Mouse (Mus musculus) MEL (cell line): Measurements from ENCODE around the gene Sde2. TPM values are rescaled to one million over a fixed set of nuclear protein-coding genes. Genes with fewer than 3 reads are reported as not detected.

Source experiments
- DNase-seq: peaks from one replicate; pipeline ENCODE4 v3.0.0; 2011; ENCODE audit warnings: low read depth, low spot score
- H3K27ac ChIP-seq: 2 replicates; pipeline ENCODE4 v1.5.1; 2012; ENCODE audit warnings: low read depth, mild to moderate bottlenecking, control low read depth, low read length, moderate library complexity; ENCODE audit not compliant: control insufficient read depth
- H3K27me3 ChIP-seq, 2 experiments: fragments of 150-350 bp in 1 of 2; sonication (generic) in 1 of 2; 2 replicates each; pipeline ENCODE4 v1.6.1; 2012; ENCODE audit warnings: low read length in 2 of 2, mild to moderate bottlenecking in 2 of 2, improper control_type of control experiment in 1 of 2, moderate library complexity in 1 of 2; ENCODE audit not compliant: insufficient read depth in 2 of 2, control insufficient read depth in 1 of 2
- H3K36me3 ChIP-seq, 2 experiments: 2 replicates each; pipeline ENCODE4 v1.6.1; 2012 to 2014; ENCODE audit warnings: low read length in 2 of 2, improper control_type of control experiment in 1 of 2, inconsistent platforms in 1 of 2, mild to moderate bottlenecking in 1 of 2; ENCODE audit not compliant: insufficient read depth in 2 of 2, control insufficient read depth in 1 of 2
- H3K4me1 ChIP-seq, 2 experiments: fragments of 150-350 bp in 1 of 2; sonication (generic) in 1 of 2; 2 replicates each; pipeline ENCODE4 v1.6.1; 2012; ENCODE audit warnings: low read length in 2 of 2, improper control_type of control experiment in 1 of 2, mild to moderate bottlenecking in 1 of 2; ENCODE audit not compliant: insufficient read depth in 2 of 2, control insufficient read depth in 1 of 2
- H3K4me3 ChIP-seq, 2 experiments: fragments of 150-350 bp in 1 of 2; sonication (generic) in 1 of 2; 2 replicates each; pipeline ENCODE4 v1.5.1; 2012; ENCODE audit warnings: low read depth in 2 of 2, low read length in 2 of 2, mild to moderate bottlenecking in 2 of 2, moderate library complexity in 2 of 2, control low read depth in 1 of 2, improper control_type of control experiment in 1 of 2; ENCODE audit not compliant: control insufficient read depth in 1 of 2, insufficient read depth in 1 of 2
- H3K79me2 ChIP-seq: 2 replicates; pipeline ENCODE4 v1.6.1; 2012; ENCODE audit warnings: mild to moderate bottlenecking, low read length, moderate library complexity; ENCODE audit not compliant: control insufficient read depth, poor library complexity, insufficient read depth
- H3K9ac ChIP-seq: 2 replicates; pipeline ENCODE4 v1.6.1; 2012; ENCODE audit warnings: low read depth, mild to moderate bottlenecking, control low read depth, low read length, moderate library complexity; ENCODE audit not compliant: control insufficient read depth, poor library complexity, severe bottlenecking
- H3K9me3 ChIP-seq: fragments of 150-350 bp; sonication (generic); replicated peaks from 2 replicates; pipeline ENCODE4 v1.6.1; 2012; ENCODE audit warnings: mild to moderate bottlenecking, low read length, improper control_type of control experiment, moderate library complexity; ENCODE audit not compliant: insufficient read depth
- BHLHE40 ChIP-seq: IDR thresholded peaks from 2 replicates; pipeline ENCODE4 v1.6.1; 2012; ENCODE audit warnings: low read depth, mild to moderate bottlenecking, inconsistent platforms, low read length, improper control_type of control experiment, borderline replicate concordance
- CHD2 ChIP-seq: IDR thresholded peaks from 2 replicates; pipeline ENCODE4 v1.6.1; 2011; ENCODE audit warnings: low read length, improper control_type of control experiment
- E2F4 ChIP-seq: IDR thresholded peaks from 2 replicates; pipeline ENCODE4 v1.6.1; 2011; ENCODE audit warnings: low read depth, low read length, improper control_type of control experiment, borderline replicate concordance
- EP300 ChIP-seq, 2 experiments: IDR thresholded peaks; 2 replicates each; pipeline ENCODE4 v1.6.1; 2011; ENCODE audit warnings: improper control_type of control experiment in 2 of 2, low read length in 2 of 2, low read depth in 1 of 2, mild to moderate bottlenecking in 1 of 2
- ETS1 ChIP-seq: IDR thresholded peaks from 2 replicates; pipeline ENCODE4 v1.6.1; 2012; ENCODE audit warnings: low read depth, mild to moderate bottlenecking, inconsistent platforms, low read length, improper control_type of control experiment, moderate library complexity
- GATA1 ChIP-seq: IDR thresholded peaks from 2 replicates; pipeline ENCODE4 v1.6.1; 2011; ENCODE audit warnings: low read depth, low read length, improper control_type of control experiment
- HCFC1 ChIP-seq: IDR thresholded peaks from 2 replicates; pipeline ENCODE4 v1.6.1; 2012; ENCODE audit warnings: low read depth, mild to moderate bottlenecking, inconsistent platforms, low read length, improper control_type of control experiment, moderate library complexity
- JUND ChIP-seq: IDR thresholded peaks from 2 replicates; pipeline ENCODE4 v1.6.1; 2011; ENCODE audit warnings: low read depth, mild to moderate bottlenecking, improper control_type of control experiment, low read length
- KAT2A ChIP-seq: conservative IDR thresholded peaks from 2 replicates; pipeline ENCODE4 v1.6.1; 2012; ENCODE audit warnings: low read depth, low read length, improper control_type of control experiment, inconsistent platforms
- MAFK ChIP-seq: IDR thresholded peaks from 2 replicates; pipeline ENCODE4 v1.6.1; 2011; ENCODE audit warnings: low read depth, mild to moderate bottlenecking, low read length, improper control_type of control experiment, borderline replicate concordance
- MAZ ChIP-seq: IDR thresholded peaks from 2 replicates; pipeline ENCODE4 v1.6.1; 2012; ENCODE audit warnings: low read depth, mild to moderate bottlenecking, inconsistent platforms, low read length, improper control_type of control experiment
- MEF2A ChIP-seq: IDR thresholded peaks from 2 replicates; pipeline ENCODE4 v1.6.1; 2014; ENCODE audit warnings: low read depth, mild to moderate bottlenecking, inconsistent platforms, low read length, improper control_type of control experiment; ENCODE audit not compliant: poor library complexity, insufficient replicate concordance, severe bottlenecking; ENCODE audit errors: extremely low read depth
- MXI1 ChIP-seq: IDR thresholded peaks from 2 replicates; pipeline ENCODE4 v1.6.1; 2011; ENCODE audit warnings: mild to moderate bottlenecking, low read depth, low read length, improper control_type of control experiment
- MYC ChIP-seq: IDR thresholded peaks from 2 replicates; pipeline ENCODE4 v1.6.1; 2011; ENCODE audit warnings: low read depth, mild to moderate bottlenecking, low read length, improper control_type of control experiment, moderate library complexity
- NELFE ChIP-seq: IDR thresholded peaks from 2 replicates; pipeline ENCODE4 v1.6.1; 2011; ENCODE audit warnings: low read depth, low read length, improper control_type of control experiment
- NRF1 ChIP-seq: IDR thresholded peaks from 2 replicates; pipeline ENCODE4 v1.6.1; 2014; ENCODE audit warnings: low read depth, mild to moderate bottlenecking, inconsistent platforms, low read length, improper control_type of control experiment, moderate library complexity; ENCODE audit not compliant: poor library complexity, insufficient read depth, severe bottlenecking
- POLR2A ChIP-seq, 2 experiments: IDR thresholded peaks; 2 replicates each; pipeline ENCODE4 v1.6.1; 2011 to 2012; ENCODE audit warnings: low read length in 2 of 2, mild to moderate bottlenecking in 2 of 2, control low read depth in 1 of 2, improper control_type of control experiment in 1 of 2, low read depth in 1 of 2, moderate library complexity in 1 of 2; ENCODE audit not compliant: control insufficient read depth in 1 of 2, insufficient read depth in 1 of 2, poor library complexity in 1 of 2
- POLR2AphosphoS5 ChIP-seq: IDR thresholded peaks from 2 replicates; pipeline ENCODE4 v1.6.1; 2012; ENCODE audit warnings: low read depth, borderline replicate concordance, mild to moderate bottlenecking, inconsistent platforms, low read length, moderate library complexity, mixed read lengths
- RCOR1 ChIP-seq: IDR thresholded peaks from 2 replicates; pipeline ENCODE4 v1.6.1; 2012; ENCODE audit warnings: low read depth, mild to moderate bottlenecking, inconsistent platforms, low read length, improper control_type of control experiment
- SIN3A ChIP-seq: IDR thresholded peaks from 2 replicates; pipeline ENCODE4 v1.6.1; 2012; ENCODE audit warnings: low read length, improper control_type of control experiment, inconsistent platforms
- SMC3 ChIP-seq: IDR thresholded peaks from 2 replicates; pipeline ENCODE4 v1.6.1; 2011; ENCODE audit warnings: low read depth, low read length, improper control_type of control experiment
- TBP ChIP-seq: IDR thresholded peaks from 2 replicates; pipeline ENCODE4 v1.8.0; 2011; ENCODE audit warnings: low read depth, low read length, improper control_type of control experiment
- TCF12 ChIP-seq: IDR thresholded peaks from 2 replicates; pipeline ENCODE4 v1.6.1; 2014; ENCODE audit warnings: low read depth, mild to moderate bottlenecking, inconsistent platforms, low read length, improper control_type of control experiment, moderate library complexity
- UBTF ChIP-seq: IDR thresholded peaks from 2 replicates; pipeline ENCODE4 v1.6.1; 2012; ENCODE audit warnings: low read depth, mild to moderate bottlenecking, inconsistent platforms, low read length, improper control_type of control experiment, moderate library complexity, borderline replicate concordance; ENCODE audit not compliant: insufficient read depth
- USF1 ChIP-seq: IDR thresholded peaks from 2 replicates; pipeline ENCODE4 v1.6.1; 2014; ENCODE audit warnings: low read depth, mild to moderate bottlenecking, inconsistent platforms, low read length, improper control_type of control experiment, moderate library complexity
- USF2 ChIP-seq, 2 experiments: IDR thresholded peaks; 2 replicates each; pipeline ENCODE4 v1.6.1; 2011 to 2012; ENCODE audit warnings: improper control_type of control experiment in 2 of 2, low read length in 2 of 2, borderline replicate concordance in 1 of 2, inconsistent platforms in 1 of 2, low read depth in 1 of 2, mild to moderate bottlenecking in 1 of 2; ENCODE audit not compliant: insufficient read depth in 1 of 2
- ZC3H11A ChIP-seq: IDR thresholded peaks from 2 replicates; pipeline ENCODE4 v1.6.1; 2012; ENCODE audit warnings: low read depth, mild to moderate bottlenecking, inconsistent platforms, low read length, improper control_type of control experiment
- ZKSCAN1 ChIP-seq: IDR thresholded peaks from 2 replicates; pipeline ENCODE4 v1.6.1; 2012; ENCODE audit warnings: low read depth, mild to moderate bottlenecking, inconsistent platforms, low read length, improper control_type of control experiment, moderate library complexity
- ZMIZ1 ChIP-seq: IDR thresholded peaks from 2 replicates; pipeline ENCODE4 v1.6.1; 2012; ENCODE audit warnings: low read depth, mild to moderate bottlenecking, inconsistent platforms, low read length, improper control_type of control experiment, moderate library complexity
- polyA plus RNA-seq, 2 experiments: library from polyadenylated mRNA; stranded (reverse) in 1 of 2; unstranded in 1 of 2; fragments of >175 nt in 1 of 2; fragments of >200 nt in 1 of 2; gene quantifications; 2 replicates each; pipeline versions ENCODE4 v1.2.1 to v1.2.4; 2012; ENCODE audit warnings: low replicate concordance in 2 of 2, low read depth in 1 of 2; ENCODE audit not compliant: insufficient read length in 2 of 2, insufficient read depth in 1 of 2, missing spikeins in 1 of 2
- total RNA-seq: library from RNA; depleted of rRNA; stranded (reverse); fragments of 300-350 nt; gene quantifications from 2 replicates; pipeline ENCODE4 v1.2.3, GENCODE M21; 2012

Gene Sde2
- total and polyA plus RNA-seq, 3 experiments: 35.5 to 48.0 TPM; not detected in 1

- Histone ChIP-seq H3K4me3 (peak overlapping the region; percentile 34 to 49), H3K79me2 (peaks cover under 1% of the 10 kb centered on the region; the same call in 1 of the 2 replicates), H3K27ac (peak overlapping the region; percentile 80), H3K36me3 (peaks cover 0 to 7% of the 10 kb centered on the region in 2 experiments; a peak in 2 of 4 replicates), H3K9me3 (no peaks in the 10 kb centered on the region), H3K4me1 (peaks cover 5 to 18% of the 10 kb centered on the region in 2 experiments), H3K9ac (peak overlapping the region; percentile 59), H3K27me3 (no peaks in the 10 kb centered on the region)
- DNase-seq: peak; percentile 84
- no peak for TF ChIP-seq KAT2A
- peak; percentile 15; the same call in 1 of the 2 replicates for TF ChIP-seq TCF12
- TF ChIP-seq TBP: peak; percentile 52; the same call in 1 of the 2 replicates
- TF ChIP-seq POLR2AphosphoS5: no peak
- TF ChIP-seq SMC3: no peak
- TF ChIP-seq USF1: no peak
- TF ChIP-seq MXI1: peak; percentile 57; the same call in 1 of the 2 replicates
- TF ChIP-seq USF2 (IDR thresholded peaks at IDR 0.05; ENCODE audit: borderline replicate concordance in 1 of 2, insufficient read depth in 1 of 2, low read depth in 1 of 2, low read length in 2 of 2): no peak
- peak; percentile 79; the same call in 1 of the 2 replicates for TF ChIP-seq ETS1
- peak; percentile 99 for TF ChIP-seq JUND
- no peak for TF ChIP-seq ZC3H11A
- TF ChIP-seq NELFE: peak; percentile 53
- no peak for TF ChIP-seq HCFC1
- TF ChIP-seq GATA1: peak; percentile 42
- peak; percentile 74 for TF ChIP-seq SIN3A
- no peak for TF ChIP-seq UBTF
- no peak for TF ChIP-seq MYC
- peak in 1 of 2 experiments; percentile 34; a peak in 1 of 4 replicates for TF ChIP-seq EP300 (IDR thresholded peaks at IDR 0.05; ENCODE audit: low read depth in 1 of 2, low read length in 2 of 2)
- TF ChIP-seq E2F4: no peak
- TF ChIP-seq ZMIZ1: no peak; the same call in 1 of the 2 replicates
- TF ChIP-seq ZKSCAN1: no peak
- TF ChIP-seq BHLHE40: no peak
- TF ChIP-seq CHD2: no peak
- TF ChIP-seq NRF1: peak; percentile 33; the same call in 1 of the 2 replicates
- no peak for TF ChIP-seq RCOR1
- no peak for TF ChIP-seq MEF2A
- no peak for TF ChIP-seq MAFK
- TF ChIP-seq POLR2A (IDR thresholded peaks at IDR 0.05; ENCODE audit: control insufficient read depth in 1 of 2, insufficient read depth in 1 of 2, low read depth in 1 of 2, low read length in 2 of 2, poor library complexity in 1 of 2): peak in 1 of 2 experiments; percentile 48; a peak in 1 of 4 replicates
- no peak for TF ChIP-seq MAZ
Measured at GRCm38 (mm10) chr1:180911653-180912287, 60.8 kb downstream of the Sde2 start.
